Mouse (Mus musculus): ENCODE data around the gene Cpn1.
"Not testable (repeated sequence)": the region's sequence is repeated elsewhere in the genome, so short reads cannot be mapped to it uniquely, and the experiment has no call there.

The Cpn1 gene

GRCm38 (mm10) chr19:43981992-43982391, 4.4 kb downstream of the Cpn1 start:
- DNase-seq (ENCODE audit: low spot score in 2 of 2), result no peak

- DNase-seq (ENCODE audit: low spot score in 2 of 2), result no peak
Measured at GRCm38 (mm10) chr19:43980711-43981110, 5.6 kb downstream of the Cpn1 start.

GRCm38 (mm10) chr19:43977799-43978198, 8.6 kb downstream of the Cpn1 start:
- DNase-seq (ENCODE audit: low spot score in 2 of 2), result no peak

GRCm38 (mm10) chr19:43976661-43977060, 9.7 kb downstream of the Cpn1 start:
- DNase-seq (ENCODE audit: low spot score in 2 of 2), result no peak

- no peak for DNase-seq (ENCODE audit: low spot score in 2 of 2)
Measured at GRCm38 (mm10) chr19:43974221-43974620, 12.1 kb downstream of the Cpn1 start.

GRCm38 (mm10) chr19:43973711-43974110, 12.6 kb downstream of the Cpn1 start:
- no peak for DNase-seq (ENCODE audit: low spot score in 2 of 2)

- no peak for DNase-seq (ENCODE audit: low spot score in 2 of 2)
Measured at GRCm38 (mm10) chr19:43972129-43972528, 14.2 kb downstream of the Cpn1 start.

GRCm38 (mm10) chr19:43968436-43969026, 17.8 kb downstream of the Cpn1 start:
- no peak for DNase-seq (ENCODE audit: low spot score in 2 of 2)

- no peak for DNase-seq (ENCODE audit: low spot score in 2 of 2)
Measured at GRCm38 (mm10) chr19:43966481-43966880, 19.9 kb downstream of the Cpn1 start.

- DNase-seq (ENCODE audit: low spot score in 2 of 2), result no peak
Measured at GRCm38 (mm10) chr19:43965496-43966085, 20.8 kb downstream of the Cpn1 start.

GRCm38 (mm10) chr19:43962795-43963194, 23.6 kb downstream of the Cpn1 start:
- no peak for DNase-seq (ENCODE audit: low spot score in 2 of 2)

GRCm38 (mm10) chr19:43961185-43961584, 25.2 kb downstream of the Cpn1 start:
- peak in 1 of 2 experiments; percentile 68 for DNase-seq (ENCODE audit: low spot score in 2 of 2)

GRCm38 (mm10) chr19:43960014-43960413, 26.3 kb downstream of the Cpn1 start:
- DNase-seq (ENCODE audit: low spot score in 2 of 2), result no peak

- DNase-seq (ENCODE audit: low spot score in 2 of 2), result peak; percentile 59 to 87
Measured at GRCm38 (mm10) chr19:43959162-43959561, 27.2 kb downstream of the Cpn1 start.

GRCm38 (mm10) chr19:43957881-43958280, 28.5 kb downstream of the Cpn1 start:
- DNase-seq (ENCODE audit: low spot score in 2 of 2), result no peak

- DNase-seq (ENCODE audit: low spot score in 2 of 2), result no peak
Measured at GRCm38 (mm10) chr19:43957402-43957801, 29.0 kb downstream of the Cpn1 start.

GRCm38 (mm10) chr19:43955266-43955665, 31.1 kb downstream of the Cpn1 start:
- DNase-seq (ENCODE audit: low spot score in 2 of 2), result no peak

GRCm38 (mm10) chr19:43954864-43955263, 31.5 kb downstream of the Cpn1 start:
- no peak for DNase-seq (ENCODE audit: low spot score in 2 of 2)

- not testable (repeated sequence) for DNase-seq (ENCODE audit: low spot score in 2 of 2)
Measured at GRCm38 (mm10) chr19:43952936-43953335, 33.4 kb downstream of the Cpn1 start.

GRCm38 (mm10) chr19:43949111-43949810, 37.1 kb downstream of the Cpn1 start:
- DNase-seq (ENCODE audit: low spot score in 2 of 2), result no peak

- no peak for DNase-seq (ENCODE audit: low spot score in 2 of 2)
Measured at GRCm38 (mm10) chr19:43944566-43944965, 41.8 kb downstream of the Cpn1 start.

GRCm38 (mm10) chr19:43943076-43943475, 43.3 kb downstream of the Cpn1 start:
- no peak for DNase-seq (ENCODE audit: low spot score in 2 of 2)

Data from spleen, postnatal 4 days (tissue).